Mouse (Mus musculus) MEL (cell line): ENCODE measurements around the gene Ano5. TPM values are rescaled to one million over a fixed set of nuclear protein-coding genes. Genes with fewer than 3 reads are reported as not detected.

Experiments used
- DNase-seq: peaks from one replicate; pipeline ENCODE4 v3.0.0; 2011; ENCODE audit warnings: low read depth, low spot score
- H3K27ac ChIP-seq: 2 replicates; pipeline ENCODE4 v1.5.1; 2012; ENCODE audit warnings: low read depth, mild to moderate bottlenecking, control low read depth, low read length, moderate library complexity; ENCODE audit not compliant: control insufficient read depth
- H3K27me3 ChIP-seq, 2 experiments: fragments of 150-350 bp in 1 of 2; sonication (generic) in 1 of 2; 2 replicates each; pipeline ENCODE4 v1.6.1; 2012; ENCODE audit warnings: low read length in 2 of 2, mild to moderate bottlenecking in 2 of 2, improper control_type of control experiment in 1 of 2, moderate library complexity in 1 of 2; ENCODE audit not compliant: insufficient read depth in 2 of 2, control insufficient read depth in 1 of 2
- H3K36me3 ChIP-seq, 2 experiments: 2 replicates each; pipeline ENCODE4 v1.6.1; 2012 to 2014; ENCODE audit warnings: low read length in 2 of 2, improper control_type of control experiment in 1 of 2, inconsistent platforms in 1 of 2, mild to moderate bottlenecking in 1 of 2; ENCODE audit not compliant: insufficient read depth in 2 of 2, control insufficient read depth in 1 of 2
- H3K4me1 ChIP-seq, 2 experiments: fragments of 150-350 bp in 1 of 2; sonication (generic) in 1 of 2; 2 replicates each; pipeline ENCODE4 v1.6.1; 2012; ENCODE audit warnings: low read length in 2 of 2, improper control_type of control experiment in 1 of 2, mild to moderate bottlenecking in 1 of 2; ENCODE audit not compliant: insufficient read depth in 2 of 2, control insufficient read depth in 1 of 2
- H3K4me3 ChIP-seq, 2 experiments: fragments of 150-350 bp in 1 of 2; sonication (generic) in 1 of 2; 2 replicates each; pipeline ENCODE4 v1.5.1; 2012; ENCODE audit warnings: low read depth in 2 of 2, low read length in 2 of 2, mild to moderate bottlenecking in 2 of 2, moderate library complexity in 2 of 2, control low read depth in 1 of 2, improper control_type of control experiment in 1 of 2; ENCODE audit not compliant: control insufficient read depth in 1 of 2, insufficient read depth in 1 of 2
- H3K79me2 ChIP-seq: 2 replicates; pipeline ENCODE4 v1.6.1; 2012; ENCODE audit warnings: mild to moderate bottlenecking, low read length, moderate library complexity; ENCODE audit not compliant: control insufficient read depth, poor library complexity, insufficient read depth
- H3K9ac ChIP-seq: 2 replicates; pipeline ENCODE4 v1.6.1; 2012; ENCODE audit warnings: low read depth, mild to moderate bottlenecking, control low read depth, low read length, moderate library complexity; ENCODE audit not compliant: control insufficient read depth, poor library complexity, severe bottlenecking
- H3K9me3 ChIP-seq: fragments of 150-350 bp; sonication (generic); replicated peaks from 2 replicates; pipeline ENCODE4 v1.6.1; 2012; ENCODE audit warnings: mild to moderate bottlenecking, low read length, improper control_type of control experiment, moderate library complexity; ENCODE audit not compliant: insufficient read depth
- BHLHE40 ChIP-seq: IDR thresholded peaks from 2 replicates; pipeline ENCODE4 v1.6.1; 2012; ENCODE audit warnings: low read depth, mild to moderate bottlenecking, inconsistent platforms, low read length, improper control_type of control experiment, borderline replicate concordance
- CHD1 ChIP-seq: IDR thresholded peaks from 2 replicates; pipeline ENCODE4 v1.6.1; 2012; ENCODE audit warnings: low read depth, mild to moderate bottlenecking, inconsistent platforms, low read length, improper control_type of control experiment
- CHD2 ChIP-seq: IDR thresholded peaks from 2 replicates; pipeline ENCODE4 v1.6.1; 2011; ENCODE audit warnings: low read length, improper control_type of control experiment
- CTCF ChIP-seq, 3 experiments: IDR thresholded peaks in 2 of 3; conservative IDR thresholded peaks in 1 of 3; 2 replicates each; pipeline ENCODE4 v1.5.1; 2011 to 2012; ENCODE audit warnings: low read length in 3 of 3, low read depth in 2 of 3, mild to moderate bottlenecking in 2 of 3, improper control_type of control experiment in 1 of 3, inconsistent platforms in 1 of 3, mixed read lengths in 1 of 3, moderate library complexity in 1 of 3; ENCODE audit not compliant: control insufficient read depth in 1 of 3, insufficient read depth in 1 of 3, poor library complexity in 1 of 3, severe bottlenecking in 1 of 3
- ELF1 ChIP-seq: IDR thresholded peaks from 2 replicates; pipeline ENCODE4 v1.6.1; 2014; ENCODE audit warnings: low read depth, mild to moderate bottlenecking, inconsistent platforms, low read length, improper control_type of control experiment, moderate library complexity
- ETS1 ChIP-seq: IDR thresholded peaks from 2 replicates; pipeline ENCODE4 v1.6.1; 2012; ENCODE audit warnings: low read depth, mild to moderate bottlenecking, inconsistent platforms, low read length, improper control_type of control experiment, moderate library complexity
- GATA1 ChIP-seq: IDR thresholded peaks from 2 replicates; pipeline ENCODE4 v1.6.1; 2011; ENCODE audit warnings: low read depth, low read length, improper control_type of control experiment
- HCFC1 ChIP-seq: IDR thresholded peaks from 2 replicates; pipeline ENCODE4 v1.6.1; 2012; ENCODE audit warnings: low read depth, mild to moderate bottlenecking, inconsistent platforms, low read length, improper control_type of control experiment, moderate library complexity
- JUND ChIP-seq: IDR thresholded peaks from 2 replicates; pipeline ENCODE4 v1.6.1; 2011; ENCODE audit warnings: low read depth, mild to moderate bottlenecking, improper control_type of control experiment, low read length
- MAFK ChIP-seq: IDR thresholded peaks from 2 replicates; pipeline ENCODE4 v1.6.1; 2011; ENCODE audit warnings: low read depth, mild to moderate bottlenecking, low read length, improper control_type of control experiment, borderline replicate concordance
- MAZ ChIP-seq: IDR thresholded peaks from 2 replicates; pipeline ENCODE4 v1.6.1; 2012; ENCODE audit warnings: low read depth, mild to moderate bottlenecking, inconsistent platforms, low read length, improper control_type of control experiment
- MYB ChIP-seq: IDR thresholded peaks from 2 replicates; pipeline ENCODE4 v1.6.1; 2011; ENCODE audit warnings: mild to moderate bottlenecking, low read depth, low read length, improper control_type of control experiment
- NRF1 ChIP-seq: IDR thresholded peaks from 2 replicates; pipeline ENCODE4 v1.6.1; 2014; ENCODE audit warnings: low read depth, mild to moderate bottlenecking, inconsistent platforms, low read length, improper control_type of control experiment, moderate library complexity; ENCODE audit not compliant: poor library complexity, insufficient read depth, severe bottlenecking
- POLR2AphosphoS2 ChIP-seq: IDR thresholded peaks from 2 replicates; pipeline ENCODE4 v1.6.1; 2011; ENCODE audit warnings: low read length, improper control_type of control experiment
- RAD21 ChIP-seq: IDR thresholded peaks from 2 replicates; pipeline ENCODE4 v1.6.1; 2011; ENCODE audit warnings: mild to moderate bottlenecking, low read depth, low read length, improper control_type of control experiment
- RCOR1 ChIP-seq: IDR thresholded peaks from 2 replicates; pipeline ENCODE4 v1.6.1; 2012; ENCODE audit warnings: low read depth, mild to moderate bottlenecking, inconsistent platforms, low read length, improper control_type of control experiment
- SMC3 ChIP-seq: IDR thresholded peaks from 2 replicates; pipeline ENCODE4 v1.6.1; 2011; ENCODE audit warnings: low read depth, low read length, improper control_type of control experiment
- USF1 ChIP-seq: IDR thresholded peaks from 2 replicates; pipeline ENCODE4 v1.6.1; 2014; ENCODE audit warnings: low read depth, mild to moderate bottlenecking, inconsistent platforms, low read length, improper control_type of control experiment, moderate library complexity
- ZC3H11A ChIP-seq: IDR thresholded peaks from 2 replicates; pipeline ENCODE4 v1.6.1; 2012; ENCODE audit warnings: low read depth, mild to moderate bottlenecking, inconsistent platforms, low read length, improper control_type of control experiment
- ZMIZ1 ChIP-seq: IDR thresholded peaks from 2 replicates; pipeline ENCODE4 v1.6.1; 2012; ENCODE audit warnings: low read depth, mild to moderate bottlenecking, inconsistent platforms, low read length, improper control_type of control experiment, moderate library complexity
- ZNF384 ChIP-seq: IDR thresholded peaks from 2 replicates; pipeline ENCODE4 v1.6.1; 2012; ENCODE audit warnings: low read depth, mild to moderate bottlenecking, inconsistent platforms, low read length, improper control_type of control experiment
- polyA plus RNA-seq, 2 experiments: library from polyadenylated mRNA; stranded (reverse) in 1 of 2; unstranded in 1 of 2; fragments of >175 nt in 1 of 2; fragments of >200 nt in 1 of 2; gene quantifications; 2 replicates each; pipeline versions ENCODE4 v1.2.1 to v1.2.4; 2012; ENCODE audit warnings: low replicate concordance in 2 of 2, low read depth in 1 of 2; ENCODE audit not compliant: insufficient read length in 2 of 2, insufficient read depth in 1 of 2, missing spikeins in 1 of 2
- total RNA-seq: library from RNA; depleted of rRNA; stranded (reverse); fragments of 300-350 nt; gene quantifications from 2 replicates; pipeline ENCODE4 v1.2.3, GENCODE M21; 2012

The Ano5 gene
- total and polyA plus RNA-seq, 3 experiments = not detected

DNA sequence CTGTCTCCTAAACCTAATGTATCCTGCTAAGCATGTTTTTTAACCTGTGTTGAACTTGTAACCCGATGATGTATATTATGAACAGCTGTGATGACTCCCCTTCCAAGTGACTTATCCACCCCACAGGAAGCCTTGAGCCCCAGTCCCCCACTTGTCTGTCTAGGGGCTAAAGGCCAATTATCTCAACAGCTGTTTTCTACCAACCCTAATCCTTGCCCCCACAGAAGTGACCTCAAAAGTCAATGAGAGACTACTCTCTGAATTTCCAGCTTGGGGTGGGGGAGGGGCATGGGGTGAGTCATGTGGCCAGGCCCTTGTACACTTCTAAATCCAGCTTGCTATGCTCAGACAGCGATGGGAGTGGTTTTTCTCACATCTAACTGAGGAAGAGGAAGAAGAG, 6.9 kb upstream of the Ano5 start:
- no peaks in the 10 kb centered on the region for H3K27me3 ChIP-seq
- no peaks in the 10 kb centered on the region for H3K36me3 ChIP-seq
- H3K9me3 ChIP-seq = no peaks in the 10 kb centered on the region
- no peak overlapping the region for H3K9ac ChIP-seq
- no peak overlapping the region for H3K27ac ChIP-seq
- no peaks in the 10 kb centered on the region for H3K79me2 ChIP-seq
- no peak overlapping the region for H3K4me3 ChIP-seq
- no peak for DNase-seq
- no peaks in the 10 kb centered on the region for H3K4me1 ChIP-seq
- TF ChIP-seq CHD2 = no peak
- no peak for TF ChIP-seq POLR2AphosphoS2
- TF ChIP-seq ETS1 = no peak
- TF ChIP-seq ZC3H11A = no peak
- TF ChIP-seq ZNF384 = no peak
- no peak for TF ChIP-seq ZMIZ1
- TF ChIP-seq HCFC1 = no peak
- TF ChIP-seq ELF1 = no peak
- no peak for TF ChIP-seq NRF1
- TF ChIP-seq RCOR1 = no peak
- TF ChIP-seq MAZ = no peak
- no peak for TF ChIP-seq USF1

DNA sequence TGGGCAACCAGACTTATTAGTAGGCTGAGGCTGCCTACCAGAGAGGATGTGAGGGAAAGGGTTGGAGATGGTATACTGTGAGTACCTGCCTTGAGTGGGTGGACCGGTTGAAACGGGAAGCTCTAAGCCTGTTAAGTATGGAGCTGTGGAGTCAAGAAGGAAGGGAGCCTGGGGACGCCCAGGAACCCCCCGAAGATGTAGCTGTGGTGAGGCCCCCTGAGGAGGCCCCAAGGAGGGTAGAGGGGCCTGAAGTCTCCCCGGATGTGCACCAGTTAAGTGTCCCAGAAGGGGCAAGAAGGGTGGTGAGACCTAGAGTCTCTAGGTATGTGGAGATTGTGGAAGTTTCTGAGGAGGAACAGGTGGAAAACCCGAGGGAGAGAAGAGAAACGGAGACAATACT, 682 bp upstream of the Ano5 start:
- H3K27me3 ChIP-seq = no peaks in the 10 kb centered on the region
- TF ChIP-seq BHLHE40 (no peak), GATA1 (no peak), POLR2AphosphoS2 (no peak), JUND (no peak), RAD21 (no peak), MAFK (no peak), USF1 (no peak), NRF1 (no peak), ZNF384 (no peak), SMC3 (no peak), MYB (no peak), CHD1 (no peak), CTCF (IDR thresholded peaks at IDR 0.05 in 2 of 3, conservative IDR thresholded peaks at IDR 0.05 in 1 of 3; ENCODE audit: control insufficient read depth in 1 of 3, insufficient read depth in 1 of 3, low read depth in 2 of 3, low read length in 3 of 3, poor library complexity in 1 of 3, severe bottlenecking in 1 of 3) (no peak)
- TF ChIP-seq, all 39 proteins: peak for 0
- DNase-seq = no peak
- no peak overlapping the region for H3K4me3 ChIP-seq
- H3K36me3 ChIP-seq = no peaks in the 10 kb centered on the region
- H3K9me3 ChIP-seq = no peaks in the 10 kb centered on the region
- H3K79me2 ChIP-seq = no peaks in the 10 kb centered on the region
- no peak overlapping the region for H3K27ac ChIP-seq
- no peak overlapping the region for H3K9ac ChIP-seq
- H3K4me1 ChIP-seq = no peaks in the 10 kb centered on the region
